Mouse (Mus musculus) neural tube, embryonic 13.5 days (tissue): ENCODE results near the gene Frmd4a. TPM values are rescaled to one million over a fixed set of nuclear protein-coding genes. Genes with fewer than 3 reads are reported as not detected.

ENCODE experiments used
- ATAC-seq: fragments of 200-750 bp; cut with Nextera tagmentation; 2 replicates; pipeline ENCODE4 v1.8.0; 2017; ENCODE audit warnings: low read depth, mild to moderate bottlenecking, moderate TSS enrichment, moderate library complexity
- H3K27ac ChIP-seq: fragments of 300-500 bp; sonication (generic); replicated peaks from 2 replicates; pipeline ENCODE4 v1.5.1; 2015; ENCODE audit warnings: moderate library complexity, mild to moderate bottlenecking, inconsistent platforms
- H3K27me3 ChIP-seq: fragments of 300-500 bp; sonication (generic); 2 replicates; pipeline ENCODE4 v1.6.1; 2015; ENCODE audit warnings: mild to moderate bottlenecking, inconsistent platforms
- H3K36me3 ChIP-seq: fragments of 300-500 bp; sonication (generic); 2 replicates; pipeline ENCODE4 v1.6.1; 2015; ENCODE audit warnings: mild to moderate bottlenecking, inconsistent platforms
- H3K4me1 ChIP-seq: fragments of 300-500 bp; sonication (generic); replicated peaks from 2 replicates; pipeline ENCODE4 v1.6.1; 2015; ENCODE audit warnings: inconsistent platforms
- H3K4me2 ChIP-seq: fragments of 300-500 bp; sonication (generic); 2 replicates; pipeline ENCODE4 v1.6.1; 2015; ENCODE audit warnings: inconsistent platforms, mild to moderate bottlenecking, moderate library complexity
- H3K4me3 ChIP-seq: fragments of 300-500 bp; sonication (generic); 2 replicates; pipeline ENCODE4 v1.5.1; 2015; ENCODE audit warnings: mild to moderate bottlenecking, inconsistent platforms
- H3K9ac ChIP-seq: fragments of 300-500 bp; sonication (generic); 2 replicates; pipeline ENCODE4 v1.6.1; 2015; ENCODE audit warnings: moderate library complexity, mild to moderate bottlenecking, inconsistent platforms
- H3K9me3 ChIP-seq: fragments of 300-500 bp; sonication (generic); 2 replicates; pipeline ENCODE4 v1.6.1; 2016; ENCODE audit warnings: inconsistent platforms
- WGBS: fragments of 180-500 bp; shearing (Covaris S2); methylation state at CpG from one replicate; pipeline ENCODE4 v1.1.7; 2015; 5-methylcytosine and 5-hydroxymethylcytosine counted together
- polyA plus RNA-seq: library from polyadenylated mRNA; unstranded; fragments of >200 nt; fragmentation: Nextera tagmentation; extraction: Ambion mirVana; gene quantifications from 2 replicates; pipeline ENCODE4 v1.2.1, GENCODE M21; 2015

The Frmd4a gene
- polyA plus RNA-seq, 1 experiment from 2014 or later = 49.2 TPM

DNA sequence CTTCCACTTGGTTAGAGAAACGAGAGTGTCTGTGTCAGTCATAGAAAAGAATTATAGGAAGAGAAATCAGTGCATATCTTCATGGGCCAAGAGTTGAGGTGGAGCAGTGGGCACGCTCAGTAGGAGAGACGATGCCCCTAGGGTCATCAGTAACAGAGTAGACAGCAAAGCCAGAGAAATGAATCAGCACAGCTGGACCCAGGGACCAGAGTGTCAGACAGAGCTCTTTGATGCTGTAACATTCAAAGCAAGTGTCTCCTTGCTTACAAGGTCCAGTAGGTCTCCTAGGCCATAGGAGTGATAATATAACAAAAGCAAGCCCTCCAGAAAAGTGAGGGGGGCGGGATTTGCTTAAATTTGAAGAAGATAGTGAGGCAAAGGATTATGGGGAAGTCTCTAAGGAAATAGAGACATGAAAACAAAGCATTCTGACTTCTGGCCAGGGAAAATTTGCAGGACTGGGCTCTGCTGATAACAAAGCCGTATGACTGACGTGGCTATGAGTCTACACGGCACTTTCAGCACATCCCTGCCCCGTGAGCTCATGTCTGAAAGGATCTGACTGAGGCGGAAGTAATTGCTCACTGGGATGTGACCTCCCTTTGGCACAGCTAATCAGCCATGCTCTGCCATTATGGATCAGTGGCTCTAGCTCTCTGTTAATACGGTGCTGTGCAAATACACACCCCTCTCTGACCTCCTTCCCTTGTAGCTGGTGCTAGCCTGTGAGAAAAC is 243.0 kb downstream of the Frmd4a start:
- 29% methylated on average over 10 of the region's 10 CpGs for WGBS
- Histone ChIP-seq H3K4me2 (no peak overlapping the region), H3K9me3 (no peaks in the 10 kb centered on the region), H3K4me1 (peaks cover 7% of the 10 kb centered on the region), H3K9ac (no peak overlapping the region), H3K36me3 (no peaks in the 10 kb centered on the region), H3K27me3 (no peaks in the 10 kb centered on the region), H3K4me3 (no peak overlapping the region), H3K27ac (no peak overlapping the region)
- peak; percentile 19; the same call in 1 of the 2 replicates for ATAC-seq

DNA sequence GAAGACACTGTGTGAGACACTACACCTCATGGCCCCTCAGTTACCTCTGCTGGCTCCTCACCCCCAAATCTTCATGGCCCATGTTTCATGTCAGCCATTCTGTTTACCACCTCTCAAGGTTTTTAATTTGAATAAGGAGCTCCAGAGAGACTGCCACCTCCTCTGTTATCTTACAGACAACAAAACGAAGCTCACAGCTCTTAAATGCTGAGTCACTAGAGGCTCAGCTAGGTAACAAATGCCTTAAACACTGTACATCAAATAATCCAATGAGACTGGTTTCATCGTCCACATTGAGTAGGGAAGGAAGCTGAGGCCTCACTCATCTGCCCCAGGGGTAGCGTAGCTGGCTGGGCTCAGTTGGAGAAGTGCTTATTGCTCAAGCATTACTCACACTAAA is 245.2 kb downstream of the Frmd4a start:
- no peak for ATAC-seq
- no peak overlapping the region for H3K9ac ChIP-seq
- H3K9me3 ChIP-seq = no peaks in the 10 kb centered on the region
- 82% methylated on average over 3 of the region's 3 CpGs for WGBS
- H3K27ac ChIP-seq = no peak overlapping the region
- no peaks in the 10 kb centered on the region for H3K27me3 ChIP-seq
- peaks cover 7% of the 10 kb centered on the region for H3K4me1 ChIP-seq
- H3K4me3 ChIP-seq = no peak overlapping the region
- no peak overlapping the region for H3K4me2 ChIP-seq
- H3K36me3 ChIP-seq = no peaks in the 10 kb centered on the region

DNA sequence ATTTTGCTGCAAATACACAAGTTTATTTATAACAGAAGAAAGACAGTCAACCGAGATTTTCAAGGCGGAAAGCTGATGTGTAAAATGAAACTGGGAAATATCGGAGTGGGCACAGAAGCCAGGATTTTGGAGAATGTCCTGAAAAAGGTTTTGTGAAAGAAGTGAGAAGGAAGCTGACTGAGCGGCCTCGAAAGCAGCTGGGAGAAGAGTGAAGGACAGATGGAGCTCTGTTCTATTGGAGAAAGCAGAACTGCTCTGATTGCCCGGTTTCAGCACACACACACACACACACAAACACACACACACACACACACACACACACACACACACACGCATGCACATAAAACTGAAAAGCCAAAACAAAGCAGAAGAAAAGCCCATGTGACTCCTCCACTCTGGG is 249.9 kb downstream of the Frmd4a start:
- no peak for ATAC-seq
- WGBS = 87% methylated on average over 7 of the region's 7 CpGs
- Histone ChIP-seq H3K27ac (no peak overlapping the region), H3K4me1 (peaks cover 8% of the 10 kb centered on the region; the same call in 1 of the 2 replicates), H3K4me2 (no peak overlapping the region), H3K27me3 (no peaks in the 10 kb centered on the region), H3K9me3 (no peaks in the 10 kb centered on the region), H3K9ac (no peak overlapping the region), H3K4me3 (no peak overlapping the region), H3K36me3 (no peaks in the 10 kb centered on the region)

DNA sequence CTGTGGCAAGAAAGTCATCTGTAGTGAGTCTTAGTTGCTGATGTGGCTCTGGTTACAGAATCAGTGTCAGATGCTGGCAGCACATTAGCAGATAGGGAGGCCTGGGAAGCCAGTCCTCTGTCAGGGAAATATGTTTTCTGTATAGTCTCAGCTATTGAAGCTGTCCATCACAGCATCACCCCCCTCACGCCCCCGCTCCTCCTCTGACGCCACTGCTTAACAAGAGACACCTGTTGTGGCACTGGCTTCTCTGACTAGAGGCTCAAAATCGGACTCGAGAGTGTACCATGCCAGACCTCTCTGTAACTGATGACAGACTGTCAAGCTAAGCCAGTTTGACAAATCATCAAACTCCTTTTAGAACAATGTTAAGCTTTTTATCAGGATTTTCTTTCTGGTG is 265.3 kb downstream of the Frmd4a start:
- 87% methylated on average over 5 of the region's 5 CpGs for WGBS
- no peak for ATAC-seq

DNA sequence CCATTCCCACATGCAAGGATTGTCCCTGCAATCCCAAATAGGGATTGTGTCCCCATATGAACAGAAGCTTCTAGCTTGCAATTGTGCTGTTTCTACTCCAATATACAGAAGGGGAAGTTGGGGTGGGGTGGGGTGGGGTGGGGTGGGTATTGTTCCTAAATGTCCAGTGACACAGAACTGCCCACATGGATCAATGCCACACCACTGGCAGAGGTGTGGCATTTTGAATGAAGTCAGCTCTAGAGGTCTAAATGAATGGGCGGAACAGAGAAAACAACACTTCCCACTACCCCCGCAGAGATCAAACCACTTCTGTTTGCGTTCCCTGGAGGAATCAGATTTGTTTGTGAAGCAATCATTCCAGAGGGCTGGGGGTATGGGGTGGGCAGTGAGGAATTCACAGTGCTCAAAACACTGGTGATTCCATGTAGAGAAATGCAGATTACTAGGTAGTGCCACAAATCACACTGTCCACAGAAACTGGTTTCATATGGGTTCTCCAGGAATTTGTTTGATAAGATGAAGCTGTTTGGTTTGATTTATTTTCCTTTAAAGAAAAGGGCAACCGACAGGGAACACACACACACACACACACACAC is 268.3 kb downstream of the Frmd4a start:
- WGBS = 26% methylated on average over 4 of the region's 4 CpGs
- no peaks in the 10 kb centered on the region for H3K27me3 ChIP-seq
- ATAC-seq = peak; percentile 27; the same call in 1 of the 2 replicates

More for the DNA sequence above, 265.3 kb downstream of the Frmd4a start:
- no peak overlapping the region for H3K4me3 ChIP-seq
- H3K27me3 ChIP-seq = no peaks in the 10 kb centered on the region
- H3K9me3 ChIP-seq = no peaks in the 10 kb centered on the region
- no peaks in the 10 kb centered on the region for H3K36me3 ChIP-seq
- peaks cover 26% of the 10 kb centered on the region for H3K4me1 ChIP-seq
- no peak overlapping the region for H3K9ac ChIP-seq
- H3K4me2 ChIP-seq = no peak overlapping the region
- no peak overlapping the region for H3K27ac ChIP-seq

DNA sequence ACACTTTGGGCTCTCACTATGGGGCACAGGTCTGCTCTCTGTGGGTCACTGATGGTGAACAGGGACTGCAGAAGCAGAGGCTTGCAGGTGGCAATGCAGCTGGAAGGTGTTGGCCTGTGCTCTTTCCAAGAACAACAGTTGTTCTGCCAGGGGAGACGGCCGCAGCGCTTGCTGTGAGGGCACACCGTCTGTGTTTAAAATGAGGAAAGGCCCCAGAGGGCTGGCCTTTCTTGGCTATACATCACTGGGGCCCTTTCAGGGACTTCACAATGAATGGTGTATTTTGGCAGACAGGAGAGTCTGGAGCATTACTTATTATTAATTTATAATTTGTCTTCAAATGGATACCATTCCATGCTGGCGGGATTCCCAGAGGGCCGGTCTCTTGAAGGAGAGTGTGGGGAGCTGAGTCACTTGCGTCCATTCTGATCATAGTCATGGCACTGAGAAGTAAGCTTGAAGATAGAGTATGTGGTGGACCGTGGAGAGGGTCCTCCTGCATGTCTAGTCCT is 268.9 kb downstream of the Frmd4a start:
- Histone ChIP-seq H3K9me3 (no peaks in the 10 kb centered on the region), H3K27me3 (no peaks in the 10 kb centered on the region), H3K4me2 (peak overlapping the region; percentile 33), H3K9ac (peak overlapping the region; percentile 31; the same call in 1 of the 2 replicates), H3K4me1 (peaks cover 26% of the 10 kb centered on the region), H3K27ac (no peak overlapping the region; the same call in 1 of the 2 replicates), H3K4me3 (no peak overlapping the region), H3K36me3 (no peaks in the 10 kb centered on the region)
- peak; percentile 50; the same call in 1 of the 2 replicates for ATAC-seq
- 25% methylated on average over 8 of the region's 8 CpGs for WGBS

More for the DNA sequence above, 268.3 kb downstream of the Frmd4a start:
- Histone ChIP-seq H3K9ac (0 out of 2 replicates have a peak overlapping the region, but pooled peaks have one; percentile 31), H3K9me3 (no peaks in the 10 kb centered on the region), H3K4me2 (peak overlapping the region; percentile 33; the same call in 1 of the 2 replicates), H3K27ac (no peak overlapping the region), H3K4me1 (peaks cover 26% of the 10 kb centered on the region), H3K4me3 (no peak overlapping the region), H3K36me3 (no peaks in the 10 kb centered on the region)

DNA sequence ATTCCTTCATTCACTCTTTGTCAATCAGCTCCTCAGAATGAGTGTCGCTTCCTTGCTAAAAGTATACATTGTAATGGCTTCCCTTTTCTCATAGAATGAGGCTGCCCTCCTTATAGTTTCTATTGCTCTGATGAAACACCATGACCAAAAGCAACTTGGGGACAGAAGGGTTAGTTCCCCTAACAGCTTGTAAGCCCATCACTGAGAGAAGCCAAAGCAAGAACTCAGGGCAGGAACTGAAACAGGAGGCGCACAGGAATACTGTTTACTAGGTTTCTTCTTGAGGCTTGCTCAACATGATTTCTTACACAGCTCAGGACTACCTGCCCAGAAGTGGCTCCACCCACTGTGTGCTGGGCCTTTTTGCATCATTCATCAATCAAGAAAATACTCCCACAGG is 273.0 kb downstream of the Frmd4a start:
- Histone ChIP-seq H3K4me1 (peaks cover 18% of the 10 kb centered on the region), H3K4me2 (no peak overlapping the region), H3K27me3 (no peaks in the 10 kb centered on the region), H3K36me3 (no peaks in the 10 kb centered on the region), H3K9ac (no peak overlapping the region), H3K9me3 (no peaks in the 10 kb centered on the region), H3K27ac (no peak overlapping the region), H3K4me3 (no peak overlapping the region)
- ATAC-seq = no peak
- 89% methylated on average over 2 of the region's 2 CpGs for WGBS

DNA sequence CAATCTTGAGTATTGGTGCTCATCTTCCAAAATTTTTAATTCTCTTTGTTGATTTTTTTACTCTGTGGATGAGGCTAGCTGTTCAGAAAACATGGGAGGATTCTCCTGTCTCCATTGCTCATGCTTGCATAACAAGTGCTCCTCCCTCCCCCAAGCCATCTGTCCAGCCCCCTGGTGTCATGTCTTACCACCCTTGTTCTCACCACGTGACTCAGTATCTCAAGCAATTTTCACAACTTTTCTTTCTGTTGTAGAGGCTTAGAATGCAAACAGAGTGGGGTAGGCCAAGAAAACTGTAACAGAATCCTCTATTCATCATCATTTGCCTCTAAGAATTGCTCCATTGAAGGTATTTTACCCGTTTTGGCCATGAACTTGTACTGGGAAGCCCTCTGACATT is 273.6 kb downstream of the Frmd4a start:
- Histone ChIP-seq H3K9me3 (no peaks in the 10 kb centered on the region), H3K9ac (no peak overlapping the region), H3K4me2 (no peak overlapping the region), H3K36me3 (no peaks in the 10 kb centered on the region), H3K27ac (no peak overlapping the region), H3K4me3 (no peak overlapping the region), H3K4me1 (peaks cover 12% of the 10 kb centered on the region), H3K27me3 (no peaks in the 10 kb centered on the region)
- 53% methylated on average over 2 of the region's 2 CpGs for WGBS
- ATAC-seq = no peak

DNA sequence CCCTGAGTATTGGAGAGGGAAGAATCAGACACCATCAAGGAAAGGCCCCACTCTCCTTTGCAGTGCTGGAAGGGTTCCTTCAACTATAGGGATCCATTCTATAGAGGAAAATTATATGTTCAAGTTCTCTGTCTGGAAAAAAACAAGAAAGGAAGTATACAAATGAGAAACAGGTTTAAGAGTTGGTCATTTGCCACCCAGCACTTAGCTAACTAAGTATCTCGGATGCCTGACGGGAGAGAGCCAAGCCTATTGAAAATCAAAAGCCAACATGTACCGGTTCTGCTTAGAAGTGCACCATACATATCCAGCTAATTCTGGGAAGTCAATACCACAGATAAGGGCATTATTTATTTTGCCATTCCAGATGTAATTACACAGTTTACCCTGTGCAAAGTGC is 274.2 kb downstream of the Frmd4a start:
- no peak overlapping the region for H3K9ac ChIP-seq
- H3K4me3 ChIP-seq = no peak overlapping the region
- WGBS = 88% methylated on average over 3 of the region's 3 CpGs
- no peak overlapping the region for H3K4me2 ChIP-seq
- no peaks in the 10 kb centered on the region for H3K36me3 ChIP-seq
- H3K9me3 ChIP-seq = no peaks in the 10 kb centered on the region
- peaks cover 6% of the 10 kb centered on the region for H3K4me1 ChIP-seq
- no peak overlapping the region for H3K27ac ChIP-seq
- ATAC-seq = no peak
- no peaks in the 10 kb centered on the region for H3K27me3 ChIP-seq

DNA sequence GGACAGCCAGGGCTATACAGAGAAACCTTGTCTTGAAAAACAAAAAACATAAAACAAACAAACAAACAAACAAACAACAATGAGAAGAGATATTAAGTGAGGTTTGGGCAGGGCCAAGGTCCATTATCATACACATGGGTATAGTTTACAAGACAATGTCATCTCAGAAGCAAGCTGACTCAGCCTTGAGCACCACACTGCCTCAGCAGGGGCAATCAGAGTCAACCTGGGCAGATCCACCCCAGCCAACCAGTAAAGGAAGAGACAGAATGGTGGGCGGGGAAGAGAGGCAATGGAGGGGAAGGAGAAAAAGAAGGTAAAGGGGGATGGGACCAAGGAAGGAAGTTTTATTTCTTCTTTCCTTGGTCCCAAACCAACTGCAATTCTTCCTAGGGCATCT is 276.2 kb downstream of the Frmd4a start:
- ATAC-seq = no peak
- Histone ChIP-seq H3K36me3 (no peaks in the 10 kb centered on the region), H3K9ac (no peak overlapping the region), H3K4me1 (peaks cover 20% of the 10 kb centered on the region), H3K27me3 (no peaks in the 10 kb centered on the region), H3K27ac (no peak overlapping the region), H3K4me3 (no peak overlapping the region), H3K4me2 (no peak overlapping the region), H3K9me3 (no peaks in the 10 kb centered on the region)
- WGBS = 100% methylated on average over 1 of the region's 1 CpGs

DNA sequence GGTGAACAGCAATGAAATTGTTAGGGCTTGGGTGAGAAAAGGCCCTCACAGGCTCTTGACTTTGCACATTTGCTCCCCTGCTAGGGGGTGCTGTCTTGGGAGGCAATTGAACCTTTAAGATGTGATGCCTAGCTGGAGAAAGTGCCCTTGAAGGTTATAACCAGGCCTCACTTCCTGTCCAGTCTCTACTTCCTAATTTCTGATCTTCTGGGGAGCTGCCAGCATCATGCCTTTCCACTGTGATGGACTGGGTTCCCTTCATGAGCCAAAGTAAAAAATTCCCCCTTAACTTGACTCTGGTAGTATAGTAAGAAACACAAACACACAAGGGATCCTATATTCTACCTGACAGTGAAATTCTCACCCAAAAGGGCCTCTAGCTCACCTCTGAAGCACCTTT is 278.1 kb downstream of the Frmd4a start:
- peaks cover 40% of the 10 kb centered on the region for H3K4me1 ChIP-seq
- H3K4me2 ChIP-seq = no peak overlapping the region
- no peaks in the 10 kb centered on the region for H3K27me3 ChIP-seq
- no peak overlapping the region for H3K4me3 ChIP-seq
- ATAC-seq = no peak
- no peaks in the 10 kb centered on the region for H3K36me3 ChIP-seq
- no peak overlapping the region for H3K27ac ChIP-seq
- no peaks in the 10 kb centered on the region for H3K9me3 ChIP-seq
- H3K9ac ChIP-seq = no peak overlapping the region

DNA sequence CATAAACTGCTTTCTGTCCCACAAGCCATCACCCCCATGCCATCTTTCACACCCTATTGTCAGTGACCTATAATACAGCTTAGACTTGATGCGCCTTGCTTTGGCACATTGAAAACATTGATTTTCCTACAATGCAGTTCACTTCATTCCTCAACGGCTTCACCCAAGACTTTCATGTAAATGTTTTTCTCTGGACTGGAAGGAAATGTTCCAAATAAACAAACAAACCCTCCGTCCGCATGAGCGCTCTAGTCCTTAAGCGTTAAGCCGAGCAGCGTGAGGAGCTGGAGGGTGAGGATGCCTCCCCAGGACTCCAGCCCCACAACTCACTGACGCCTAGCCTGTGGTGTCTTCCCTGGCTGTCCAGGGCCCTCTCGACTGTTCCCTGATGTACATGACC is 279.4 kb downstream of the Frmd4a start:
- no peak overlapping the region for H3K9ac ChIP-seq
- no peak overlapping the region for H3K4me2 ChIP-seq
- H3K4me1 ChIP-seq = peaks cover 50% of the 10 kb centered on the region
- ATAC-seq = no peak
- H3K36me3 ChIP-seq = no peaks in the 10 kb centered on the region
- no peaks in the 10 kb centered on the region for H3K9me3 ChIP-seq
- no peak overlapping the region for H3K4me3 ChIP-seq
- H3K27ac ChIP-seq = no peak overlapping the region
- H3K27me3 ChIP-seq = no peaks in the 10 kb centered on the region
- WGBS = 74% methylated on average over 10 of the region's 10 CpGs
